Mouse (Mus musculus) small intestine, adult 2 months (tissue): ENCODE results near the gene Yju2.

Source experiments
- CTCF ChIP-seq: fragments of 200-500 bp; IDR thresholded peaks from 2 replicates; pipeline ENCODE4 v1.5.1; 2012; ENCODE audit warnings: low read depth, mild to moderate bottlenecking, control low read depth, inconsistent platforms, low read length, moderate library complexity, mixed read lengths; ENCODE audit not compliant: insufficient replicate concordance, insufficient read length; ENCODE audit errors: extremely low read depth
- POLR2A ChIP-seq: fragments of 200-500 bp; IDR thresholded peaks from 2 replicates; pipeline ENCODE4 v1.6.1; 2012; ENCODE audit warnings: low read depth, mild to moderate bottlenecking, control low read depth, inconsistent platforms, low read length, moderate library complexity

DNA sequence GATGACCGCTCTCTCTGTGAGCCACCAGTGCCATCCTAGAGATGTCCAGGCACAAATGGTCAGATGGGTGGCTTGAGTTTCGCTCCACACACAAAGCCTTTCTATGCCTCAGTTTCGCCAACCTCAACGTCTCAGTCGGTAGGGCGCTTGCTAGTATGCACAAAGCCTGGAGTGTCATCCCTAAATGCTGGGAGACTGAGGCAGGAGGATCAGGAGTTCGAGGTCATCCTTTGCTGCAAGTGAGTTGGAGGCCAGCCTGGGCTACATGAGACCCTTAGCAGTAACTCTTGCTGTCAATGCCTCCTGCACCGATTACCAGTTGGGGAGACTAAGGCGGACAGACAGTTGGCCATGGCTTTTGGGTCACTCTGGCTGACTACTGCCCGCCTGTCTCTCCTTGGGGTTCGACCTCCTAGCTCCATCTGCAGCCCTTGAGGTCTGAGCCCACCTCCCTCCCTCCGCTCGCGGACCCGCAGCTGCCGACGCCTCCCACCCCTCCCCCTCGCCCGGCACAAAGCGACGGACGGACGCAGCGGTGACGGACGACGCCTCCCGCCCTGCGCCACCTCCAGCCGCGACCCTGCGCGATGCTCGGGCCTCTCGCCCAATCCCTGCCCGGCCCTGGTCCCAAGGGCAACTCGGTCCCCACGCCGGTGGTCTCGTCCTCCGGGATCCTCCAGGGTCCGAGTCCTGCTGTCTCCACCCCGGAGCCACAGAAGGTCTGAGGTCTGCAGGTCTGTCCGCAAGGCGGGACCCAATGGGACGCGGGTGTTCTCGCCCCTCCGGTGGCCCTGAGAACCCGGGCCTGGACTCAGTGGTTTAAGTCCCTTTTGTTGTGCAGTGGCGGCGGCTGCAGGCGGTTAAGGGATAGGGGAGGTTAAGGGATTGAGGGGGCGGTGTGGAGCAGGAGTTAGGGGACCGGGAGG, 11.3 kb downstream of the Yju2 start, which contains the start of gene Shd:
- no peak for TF ChIP-seq CTCF
- TF ChIP-seq POLR2A = no peak
